Mouse (Mus musculus) embryonic fibroblast, embryonic 13.5 days (primary cell): ENCODE data around the gene Chchd3.

Experiments used
- CTCF ChIP-seq: IDR thresholded peaks from 2 replicates; pipeline ENCODE4 v1.5.1; 2011; ENCODE audit warnings: mild to moderate bottlenecking, control low read depth, low read length, moderate library complexity, borderline replicate concordance; ENCODE audit not compliant: insufficient read depth
- POLR2A ChIP-seq: IDR thresholded peaks from 2 replicates; pipeline ENCODE4 v1.6.1; 2011; ENCODE audit warnings: low read depth, mild to moderate bottlenecking, control low read depth, low read length, moderate library complexity

- TF ChIP-seq POLR2A (no peak), CTCF (no peak)
Measured at GRCm38 (mm10) chr6:33025041-33025440, 35.0 kb downstream of the Chchd3 start.
